Mouse (Mus musculus): ENCODE results near the gene 3110040M04Rik.
"Not testable (repeated sequence)": the region's sequence is repeated elsewhere in the genome, so short reads cannot be mapped to it uniquely, and the experiment has no call there.

DNA sequence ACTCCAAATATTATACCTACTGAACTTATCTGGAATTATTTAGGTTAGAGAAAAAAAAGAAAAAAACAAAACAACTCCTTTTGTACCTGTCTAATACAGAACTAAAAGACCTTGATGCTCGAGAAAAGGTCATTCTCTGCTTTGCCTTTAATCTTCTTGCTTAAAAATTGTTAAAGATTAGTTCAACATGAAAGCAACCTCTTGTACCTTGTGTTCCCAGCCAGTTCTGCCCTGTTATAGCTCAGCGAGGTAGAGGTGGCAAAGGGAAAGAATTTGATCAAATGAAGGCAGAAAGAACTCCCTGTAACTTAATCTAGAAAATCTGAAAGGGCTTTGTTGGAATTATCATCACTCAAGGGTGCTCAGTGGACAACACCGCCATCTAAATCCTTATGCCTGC is 17.7 kb upstream of the 3110040M04Rik start:
- not testable (repeated sequence) for TF ChIP-seq CTCF (IDR thresholded peaks at IDR 0.05; ENCODE audit: low read depth, low read length); POLR2A (IDR thresholded peaks at IDR 0.05; ENCODE audit: borderline replicate concordance, low read depth, low read length)

Measured in bone marrow macrophage, adult 2 months (primary cell).